Mouse (Mus musculus): Measurements from ENCODE around the gene Nav2.
A peak's percentile ranks its signal among the peaks of the same experiment; 100 is the strongest.

The Nav2 gene

DNA sequence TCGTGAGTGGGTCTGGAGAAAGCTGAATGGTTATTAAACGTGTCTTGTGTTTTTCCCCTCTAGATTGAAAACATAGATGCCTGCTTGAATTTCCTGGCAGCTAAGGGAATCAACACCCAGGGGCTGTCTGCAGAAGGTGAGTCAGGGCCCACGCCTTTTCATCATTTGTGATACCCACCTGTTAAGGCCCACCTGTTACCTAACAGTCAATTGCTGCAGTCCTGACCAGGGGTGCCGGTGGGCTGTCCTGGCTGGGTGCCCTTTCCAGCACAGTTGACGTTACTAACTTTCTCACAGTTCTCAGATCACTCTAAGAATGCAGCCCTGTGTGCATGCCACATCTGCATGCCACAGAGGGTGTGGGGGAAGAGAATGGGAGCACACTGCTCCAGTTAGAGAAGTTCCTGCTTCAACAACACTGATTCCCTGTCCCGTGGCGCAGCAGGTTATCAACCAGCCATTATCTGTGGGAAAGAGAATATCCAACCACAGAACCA is 489.6 kb downstream of the Nav2 start:
- DNase-seq (ENCODE audit: low spot score in 2 of 2), result no peak

DNA sequence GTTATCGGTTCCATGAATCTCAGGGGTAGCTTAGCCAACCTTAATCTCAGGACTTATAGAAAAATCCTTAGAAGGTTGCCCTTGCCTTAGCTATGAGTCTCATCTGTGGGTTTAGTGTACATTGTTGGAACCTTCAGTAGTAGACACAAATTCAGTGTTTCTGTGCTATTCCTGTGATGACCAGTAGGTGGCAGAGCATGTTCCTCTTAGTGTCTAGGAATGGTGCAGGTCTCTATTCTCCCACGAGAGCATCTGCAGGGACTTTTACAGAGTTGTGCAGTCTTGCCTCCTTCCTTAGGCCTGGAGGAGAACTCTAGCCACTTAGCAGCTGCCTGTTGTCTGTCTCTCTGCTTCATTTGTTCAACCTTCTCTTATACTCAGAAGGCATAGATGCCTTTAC is 490.8 kb downstream of the Nav2 start:
- peak; percentile 27 to 31 for DNase-seq (ENCODE audit: low spot score in 2 of 2)

DNA sequence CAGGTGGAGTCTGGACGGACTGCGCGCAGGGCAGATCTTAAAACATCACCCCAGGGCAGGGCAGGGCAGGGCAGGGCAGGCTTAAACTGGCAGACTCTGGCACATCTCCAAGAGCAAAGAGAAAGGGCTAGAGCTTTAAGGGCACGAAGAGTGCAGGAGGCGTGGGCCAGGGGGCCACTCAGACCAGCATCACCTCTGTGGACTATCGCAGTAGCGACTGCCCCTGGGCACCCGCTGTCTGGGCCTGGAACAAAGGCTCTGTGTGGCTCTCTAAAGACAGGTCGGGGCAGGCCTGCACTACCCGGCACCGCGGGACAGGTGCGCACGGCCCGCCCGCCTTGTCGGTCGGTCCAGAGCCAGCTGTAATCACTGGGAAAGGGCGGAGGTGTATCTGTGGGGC is 491.9 kb downstream of the Nav2 start:
- DNase-seq (ENCODE audit: low spot score in 2 of 2), result peak; percentile 56 to 62

DNA sequence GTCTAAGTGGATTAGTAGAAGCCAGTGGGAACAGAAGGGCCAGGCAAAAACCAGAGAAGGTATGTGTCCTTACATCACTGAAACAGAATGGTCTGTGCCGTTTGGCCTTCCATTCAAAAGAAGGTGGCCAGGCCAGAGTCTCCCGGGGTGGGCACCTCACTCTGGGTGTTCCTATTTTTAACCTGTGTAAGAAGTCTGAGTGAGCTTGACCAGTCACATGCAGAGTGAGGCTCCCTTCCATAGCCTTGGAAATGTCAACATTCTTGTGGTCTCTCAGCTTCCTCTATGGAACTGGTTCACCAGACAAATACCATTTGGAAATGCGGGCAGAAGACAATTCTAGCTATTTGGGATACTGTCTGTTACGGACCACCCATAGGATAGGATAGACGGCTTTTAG is 494.0 kb downstream of the Nav2 start:
- no peak for DNase-seq (ENCODE audit: low spot score in 2 of 2)

DNA sequence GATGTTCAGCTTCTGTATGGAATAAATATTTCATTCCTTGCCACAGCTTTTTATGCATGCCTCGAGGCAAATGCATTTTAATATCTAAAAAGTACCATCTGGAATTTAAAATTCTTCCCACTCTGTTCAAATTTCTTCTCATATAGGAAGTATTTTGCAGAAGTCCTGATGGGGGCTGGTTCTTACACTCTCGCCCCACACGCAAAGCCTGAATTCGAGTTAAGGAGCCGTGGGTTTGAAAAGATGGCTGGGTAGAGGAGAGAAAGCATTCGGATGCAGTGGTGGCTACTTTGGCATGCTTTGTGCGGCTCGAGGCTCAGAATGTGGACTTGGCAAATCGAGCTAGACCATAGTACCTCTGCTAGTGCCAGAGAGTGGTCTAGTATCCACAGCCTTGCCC is 499.2 kb downstream of the Nav2 start:
- no peak for DNase-seq (ENCODE audit: low spot score in 2 of 2)

DNA sequence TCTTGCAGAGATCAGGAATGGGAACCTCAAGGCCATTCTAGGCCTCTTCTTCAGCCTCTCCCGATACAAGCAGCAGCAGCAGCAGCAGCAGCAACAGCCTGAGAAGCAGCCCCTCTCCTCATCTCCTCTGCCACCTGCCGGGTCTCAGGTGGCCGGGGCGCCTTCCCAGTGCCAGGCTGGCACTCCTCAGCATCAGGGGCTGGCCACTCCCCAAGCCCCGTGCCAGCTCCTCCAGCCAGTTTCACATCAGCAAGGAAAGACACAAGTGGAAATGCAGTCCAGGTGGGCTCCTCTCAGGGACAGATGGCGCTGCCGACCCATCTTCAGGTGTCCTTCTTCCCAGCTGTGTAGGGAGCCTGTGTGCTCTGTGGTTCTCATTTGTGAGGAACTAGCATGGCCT is 500.1 kb downstream of the Nav2 start:
- no peak for DNase-seq (ENCODE audit: low spot score in 2 of 2)

DNA sequence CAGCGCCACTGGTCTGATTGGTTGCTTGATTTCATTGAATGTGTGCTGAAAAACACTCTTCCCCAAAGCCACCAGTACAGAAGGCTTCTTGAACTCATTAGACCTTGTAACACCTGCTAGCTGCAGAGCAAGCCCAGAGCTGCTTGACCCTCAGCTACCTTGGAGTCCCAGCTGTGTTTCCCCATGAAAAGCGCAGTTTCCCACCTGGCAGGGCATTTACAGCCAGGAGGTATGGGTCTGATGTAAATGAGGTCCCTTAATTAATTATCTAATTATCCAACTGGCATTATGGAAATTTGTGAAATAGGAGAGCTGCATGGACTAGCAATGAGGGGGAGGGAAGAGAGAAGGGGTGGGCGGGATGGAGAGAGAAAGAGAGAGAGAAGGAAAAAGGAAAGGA is 500.7 kb downstream of the Nav2 start:
- DNase-seq (ENCODE audit: low spot score in 2 of 2), result no peak

DNA sequence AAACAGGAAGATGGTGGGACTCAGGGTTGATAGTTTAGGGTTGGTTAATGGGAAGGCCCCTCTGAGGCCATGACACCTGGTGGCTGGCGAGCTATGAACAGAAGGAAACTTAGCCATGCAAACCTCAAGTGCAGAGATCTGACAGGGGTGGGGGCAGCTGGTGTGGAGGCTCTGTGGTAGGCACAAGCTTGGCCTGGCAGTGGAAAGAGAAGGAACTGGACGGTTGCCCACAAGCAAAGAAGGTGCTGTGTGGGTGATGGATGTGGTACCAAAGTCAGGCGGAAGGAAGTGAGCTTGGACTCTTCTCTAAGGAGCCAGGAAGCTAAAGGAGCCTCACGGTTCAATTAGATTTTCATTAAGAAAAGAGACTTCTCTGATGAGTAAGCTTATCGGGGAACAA is 501.7 kb downstream of the Nav2 start:
- DNase-seq (ENCODE audit: low spot score in 2 of 2), result no peak

DNA sequence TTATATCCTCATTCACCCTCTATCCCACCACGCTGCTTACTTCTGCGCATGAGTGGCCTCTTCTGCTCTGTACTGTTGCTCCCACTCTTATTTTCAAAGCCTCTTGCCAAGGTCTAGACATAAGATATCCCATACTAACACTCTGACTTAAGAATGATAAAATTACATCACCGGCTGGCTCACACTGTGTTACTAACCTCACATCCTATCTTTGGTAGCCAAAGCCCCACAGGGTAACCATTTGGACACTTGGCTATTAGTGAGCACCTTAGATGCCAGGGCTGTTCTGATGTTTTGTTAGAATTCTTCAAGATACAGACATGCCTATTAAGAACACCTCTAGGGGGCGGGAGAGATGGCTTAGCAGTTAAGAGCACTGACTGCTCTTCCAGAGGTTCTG is 502.4 kb downstream of the Nav2 start:
- DNase-seq (ENCODE audit: low spot score in 2 of 2), result no peak

DNA sequence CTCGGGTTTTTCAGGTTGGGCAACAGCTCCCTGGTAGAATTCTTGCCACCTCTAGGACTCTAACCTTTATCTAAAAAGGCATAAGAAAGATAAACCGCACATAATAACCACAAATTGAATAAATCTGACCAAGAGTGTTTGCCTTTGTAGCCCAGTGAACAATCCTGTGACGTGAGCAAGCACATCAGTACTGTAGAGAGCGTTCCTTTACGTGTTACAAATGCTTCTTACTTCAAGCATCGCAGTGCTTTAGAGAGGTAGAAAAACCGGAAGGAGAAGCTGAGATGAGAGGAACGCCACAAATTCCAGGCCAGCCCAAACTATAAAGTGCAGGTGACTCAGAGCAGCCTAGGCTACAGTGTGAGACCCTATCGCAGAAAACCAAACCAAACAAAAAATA is 503.3 kb downstream of the Nav2 start:
- no peak for DNase-seq (ENCODE audit: low spot score in 2 of 2)

DNA sequence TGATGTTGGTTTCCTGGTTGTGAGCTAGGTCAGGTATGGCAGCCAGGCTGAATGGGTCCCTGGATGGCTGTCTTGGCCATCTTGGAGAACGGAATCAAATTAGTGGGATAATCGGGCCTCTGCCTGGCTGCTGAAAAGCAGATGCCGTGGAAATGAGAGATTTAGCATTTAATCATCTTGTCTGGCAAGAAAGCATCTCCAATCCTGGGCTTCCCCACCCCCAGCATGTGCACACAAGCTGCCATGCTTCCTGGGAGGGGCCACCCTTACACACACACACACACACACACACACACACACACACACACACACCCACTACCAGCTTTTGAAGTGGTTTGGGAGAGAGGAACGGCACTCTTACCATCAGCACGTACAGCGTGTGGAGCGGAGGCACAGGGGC is 506.6 kb downstream of the Nav2 start:
- no peak for DNase-seq (ENCODE audit: low spot score in 2 of 2)

DNA sequence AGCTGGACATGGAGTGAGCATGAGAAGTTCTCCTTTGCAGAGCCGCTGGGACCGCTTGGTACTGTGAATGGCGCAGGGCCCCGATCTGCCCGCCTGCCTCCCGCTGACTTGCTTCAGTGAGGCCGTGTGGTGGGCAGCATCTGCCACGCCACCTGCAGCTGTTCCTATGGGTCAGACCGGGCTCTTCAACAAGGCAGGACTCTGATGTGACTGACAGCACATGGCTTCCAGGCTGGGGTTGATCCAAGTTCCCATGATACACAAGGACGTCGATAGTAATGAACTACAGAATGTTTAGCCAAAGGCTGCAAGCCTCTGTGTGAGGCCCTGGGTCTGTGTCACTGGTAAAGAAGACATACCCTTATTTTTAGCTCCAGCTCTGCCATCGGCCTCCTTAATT is 507.2 kb downstream of the Nav2 start:
- no peak for DNase-seq (ENCODE audit: low spot score in 2 of 2)

DNA sequence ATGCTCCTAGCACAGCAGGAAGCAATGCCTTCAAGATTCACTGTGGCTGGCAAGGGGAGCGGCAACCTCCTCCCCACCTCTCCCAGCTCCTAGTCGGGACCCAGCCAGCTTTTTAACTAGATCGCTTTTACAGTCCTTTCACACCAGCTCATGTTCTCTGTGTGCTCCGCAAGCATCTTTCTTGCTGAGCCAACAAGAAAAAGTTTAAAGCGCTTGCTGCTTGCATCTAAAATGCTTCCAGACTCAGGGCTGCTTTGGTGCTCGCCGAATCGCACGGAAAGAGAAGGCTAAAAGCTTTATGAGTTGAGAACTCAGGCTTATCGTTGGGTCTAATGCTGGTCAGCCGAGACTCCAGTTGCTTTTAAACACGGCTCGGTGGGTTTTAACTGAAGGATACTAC is 510.3 kb downstream of the Nav2 start:
- no peak for DNase-seq (ENCODE audit: low spot score in 2 of 2)

DNA sequence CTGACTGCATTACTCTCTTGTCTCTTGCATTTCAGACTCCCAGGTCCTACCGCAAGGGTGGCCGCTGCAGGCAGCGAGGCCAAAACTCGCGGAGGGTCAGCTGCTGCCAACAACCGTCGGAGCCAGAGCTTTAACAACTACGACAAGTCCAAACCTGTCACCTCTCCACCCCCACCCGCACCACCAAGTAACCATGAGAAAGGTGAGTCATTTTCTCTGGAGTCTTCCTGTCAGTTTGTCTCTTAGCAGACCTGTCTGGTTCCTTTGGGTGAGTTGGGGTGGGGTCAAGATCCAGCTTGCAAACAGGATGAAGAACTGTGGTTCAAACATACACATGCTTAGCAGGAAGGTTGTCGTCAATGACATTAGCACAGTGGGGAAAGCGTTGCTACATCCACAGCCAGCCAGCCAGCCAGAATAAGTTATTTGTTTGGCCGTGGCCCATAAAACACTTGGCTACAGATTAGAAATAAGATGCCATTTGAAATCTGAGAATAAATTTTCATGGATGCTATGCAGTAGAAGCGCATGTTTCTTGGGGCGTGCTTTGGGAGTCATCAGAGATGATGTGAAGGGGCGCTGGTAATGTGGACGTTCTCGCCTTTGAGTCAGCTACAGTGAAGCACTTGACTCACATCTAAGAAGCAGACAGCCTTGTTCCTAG is 511.8 kb downstream of the Nav2 start:
- DNase-seq (ENCODE audit: low spot score in 2 of 2), result peak; percentile 21 to 52

DNA sequence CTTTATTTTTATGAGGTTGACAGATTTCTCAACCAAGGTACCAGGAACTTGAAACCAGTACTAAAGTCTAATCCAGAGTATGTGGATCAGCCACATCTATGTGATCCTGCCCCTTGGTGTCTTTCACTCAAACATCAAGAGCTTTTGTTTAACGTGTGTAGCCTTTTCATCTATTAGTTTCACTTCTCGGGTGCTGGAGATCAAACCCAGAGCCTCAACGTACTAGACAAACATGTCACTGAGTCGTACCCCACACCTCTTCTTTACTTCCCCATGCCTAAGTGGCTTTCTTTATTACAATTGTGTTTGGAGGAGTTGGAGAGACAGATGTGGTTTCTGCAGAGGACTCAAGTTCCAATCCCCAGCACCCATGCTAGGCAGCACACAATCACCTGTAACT is 512.7 kb downstream of the Nav2 start:
- DNase-seq (ENCODE audit: low spot score in 2 of 2), result no peak

DNA sequence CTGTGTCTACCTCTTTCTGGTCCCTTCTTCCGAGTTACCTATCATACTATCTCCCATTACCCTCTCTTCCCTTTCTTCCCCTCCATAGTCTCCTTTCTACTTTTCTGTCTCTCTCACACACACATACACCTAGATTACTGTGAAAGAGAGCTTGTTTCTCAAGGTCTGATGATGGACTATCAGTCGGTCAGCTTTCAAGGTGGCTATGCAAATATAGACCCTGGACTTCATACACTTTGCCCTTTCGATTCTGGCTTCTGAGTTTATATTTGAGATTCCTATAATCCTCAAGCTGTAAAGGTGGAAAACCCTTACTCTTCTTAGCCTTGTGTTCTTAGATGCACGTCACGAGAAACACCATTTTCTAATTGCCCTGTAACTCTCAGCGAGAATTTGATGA is 515.4 kb downstream of the Nav2 start:
- DNase-seq (ENCODE audit: low spot score in 2 of 2), result no peak

DNA sequence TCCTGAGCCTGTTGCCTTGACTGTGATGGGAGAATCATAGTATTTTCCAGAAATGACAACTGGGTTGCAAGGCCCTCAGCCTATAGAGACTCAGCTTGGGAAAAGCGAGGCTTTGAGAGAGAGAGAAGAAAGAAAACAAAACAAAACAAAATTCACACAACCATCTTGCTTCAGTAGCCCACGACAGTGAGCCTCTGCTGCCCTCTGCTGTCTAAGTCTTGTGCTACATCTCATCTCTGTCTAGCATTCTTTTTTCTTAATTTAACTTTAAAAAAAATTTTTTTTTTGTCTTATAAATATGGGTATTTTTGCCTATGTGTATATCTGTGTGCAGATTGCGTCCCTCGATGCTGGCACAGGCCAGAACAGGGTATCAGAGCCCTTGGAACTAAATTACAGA is 517.5 kb downstream of the Nav2 start:
- DNase-seq (ENCODE audit: low spot score in 2 of 2), result no peak

DNA sequence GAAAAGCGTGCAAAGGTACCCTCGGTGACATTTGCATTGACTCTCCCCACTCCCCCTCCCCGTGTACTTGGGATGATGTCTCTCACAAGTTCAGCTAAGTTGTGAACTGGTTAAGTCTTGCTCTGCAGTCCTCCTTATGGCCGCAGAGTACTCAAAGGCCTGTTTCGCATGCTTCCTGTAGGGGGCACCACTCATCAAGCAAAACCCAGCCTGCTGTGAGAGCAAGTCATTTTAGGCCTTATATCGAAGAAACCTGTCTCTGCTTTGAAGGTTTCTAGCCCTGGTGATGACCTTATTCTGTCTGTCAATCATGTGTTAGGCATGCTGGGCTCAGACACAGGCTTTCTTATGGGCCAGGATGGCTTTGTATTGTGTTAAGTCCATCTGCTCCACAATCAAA is 519.3 kb downstream of the Nav2 start:
- DNase-seq (ENCODE audit: low spot score in 2 of 2), result no peak

DNA sequence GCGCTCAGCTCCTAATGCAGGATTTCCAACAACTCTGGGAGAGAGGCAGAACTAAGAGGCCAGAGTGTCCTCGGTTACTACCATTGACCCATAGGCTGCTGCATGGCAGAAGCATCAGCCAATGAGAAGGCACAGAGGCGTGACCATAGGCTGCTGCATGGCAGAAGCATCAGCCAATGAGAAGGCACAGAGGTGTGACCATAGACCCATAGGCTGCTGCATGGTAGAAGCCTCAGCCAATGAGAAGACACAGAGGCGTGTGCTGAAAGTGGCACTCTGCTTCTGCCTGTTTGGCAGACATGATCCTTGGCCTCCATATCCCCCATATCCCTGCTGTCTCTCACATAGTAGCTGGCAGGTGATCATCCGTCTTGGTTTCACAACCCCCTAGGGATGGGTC is 520.4 kb downstream of the Nav2 start:
- DNase-seq (ENCODE audit: low spot score in 2 of 2), result no peak

DNA sequence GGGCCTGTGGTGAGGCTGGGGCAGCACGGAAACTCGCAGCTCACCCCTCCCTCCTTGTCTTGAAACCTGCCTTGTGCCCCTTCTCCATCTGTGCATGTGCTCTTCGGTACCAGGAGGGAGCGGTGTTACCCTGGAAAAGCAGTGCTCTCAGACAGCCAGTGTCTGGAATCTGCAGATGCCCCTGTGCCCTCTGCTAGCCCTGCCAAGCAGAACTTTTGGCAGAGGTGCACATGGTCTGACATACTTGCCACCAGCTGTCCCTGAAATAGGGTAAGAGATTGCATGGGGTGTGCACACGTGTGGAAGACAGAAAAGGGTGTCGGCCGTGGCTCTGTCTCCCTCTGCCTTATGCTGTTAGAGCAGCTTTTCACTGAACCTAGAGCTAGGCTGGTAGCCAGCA is 522.3 kb downstream of the Nav2 start:
- no peak for DNase-seq (ENCODE audit: low spot score in 2 of 2)

DNA sequence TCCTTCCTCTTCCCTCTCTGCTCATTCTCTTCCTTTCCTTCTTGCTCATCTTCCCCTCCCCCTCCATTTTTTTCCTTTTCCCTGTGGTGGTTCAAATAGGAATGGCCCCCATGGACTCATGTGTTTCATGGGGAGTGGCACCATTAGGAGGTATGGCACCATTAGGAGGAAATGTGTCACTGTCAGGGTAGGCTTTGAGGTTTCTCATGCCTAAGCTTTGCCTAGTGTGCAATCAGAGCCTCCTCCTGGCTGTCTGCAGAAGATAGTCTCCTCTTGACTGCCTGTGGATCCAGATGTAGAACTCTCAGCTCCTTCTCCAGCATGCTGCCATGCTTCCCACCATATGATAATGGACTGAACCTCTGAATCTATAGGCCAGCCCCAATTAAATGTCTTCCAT is 525.4 kb downstream of the Nav2 start:
- no peak for DNase-seq (ENCODE audit: low spot score in 2 of 2)

DNA sequence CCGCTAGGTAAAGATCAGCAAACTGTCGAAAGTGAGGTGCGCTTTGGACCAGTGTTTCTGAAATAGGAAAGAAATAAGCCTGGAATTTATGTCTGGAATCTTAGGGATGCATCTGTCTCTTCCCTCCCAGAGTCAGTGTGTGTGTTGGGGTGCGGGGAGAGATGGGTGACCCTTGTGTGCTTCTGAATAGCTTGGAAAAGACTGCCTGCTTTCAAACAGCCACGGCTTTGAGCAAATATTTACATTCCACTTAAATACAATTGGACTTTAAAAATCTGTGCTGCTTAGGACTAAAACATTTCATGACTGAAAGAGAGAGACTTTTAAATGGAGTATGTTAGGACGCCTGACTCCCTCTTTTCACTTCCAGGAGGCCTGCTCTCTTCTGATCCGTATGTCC is 528.0 kb downstream of the Nav2 start:
- DNase-seq (ENCODE audit: low spot score in 2 of 2), result no peak

DNA sequence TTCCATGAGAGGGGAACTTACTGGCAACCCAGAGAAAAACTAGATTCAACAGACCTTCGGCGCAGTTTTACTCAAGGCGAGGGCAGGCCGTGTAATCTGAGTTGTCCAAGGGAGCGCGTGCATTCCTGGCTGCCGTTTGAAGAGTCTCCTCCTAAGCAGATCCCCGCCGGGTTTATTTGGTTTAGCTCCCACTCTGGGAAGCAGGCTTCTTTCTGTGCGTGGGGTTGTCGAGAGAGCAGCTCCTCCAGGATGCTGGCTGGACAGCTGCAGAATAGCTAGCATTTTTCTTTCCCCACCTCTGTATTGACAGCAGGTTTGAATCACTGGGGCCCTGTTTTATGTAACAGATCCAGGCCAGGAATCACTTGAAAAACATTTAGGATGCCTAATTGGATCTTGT is 529.4 kb downstream of the Nav2 start:
- DNase-seq (ENCODE audit: low spot score in 2 of 2), result no peak

DNA sequence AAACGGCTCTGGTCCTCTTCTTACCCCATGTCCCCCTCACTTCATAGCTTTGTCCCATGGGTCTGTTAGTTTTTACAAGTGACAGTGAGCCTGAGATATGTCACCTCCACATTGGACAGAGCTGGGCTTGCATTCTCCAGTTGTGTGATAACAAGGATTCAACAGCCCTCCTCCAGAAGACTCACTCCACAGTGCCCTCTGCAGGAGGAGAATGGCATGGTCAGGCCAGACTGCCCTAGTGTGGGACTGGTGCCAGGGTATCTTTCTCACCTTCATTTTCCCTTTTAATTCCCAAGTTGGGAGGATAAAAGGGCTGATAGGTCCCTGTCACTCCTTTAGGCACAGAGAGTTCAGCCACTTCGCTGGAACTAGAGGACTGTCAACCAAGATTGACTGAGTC is 530.6 kb downstream of the Nav2 start:
- DNase-seq (ENCODE audit: low spot score in 2 of 2), result no peak
